Mouse (Mus musculus) stomach, postnatal 0 days (tissue): ENCODE measurements around the gene Hdlbp. TPM values are rescaled to one million over a fixed set of nuclear protein-coding genes. Genes with fewer than 3 reads are reported as not detected.

ENCODE experiments used
- ATAC-seq: fragments of 200-750 bp; cut with Nextera tagmentation; 2 replicates; pipeline ENCODE4 v1.8.0; 2017; ENCODE audit not compliant: low FRiP score, low TSS enrichment
- DNase-seq: peaks from one replicate; pipeline ENCODE4 v3.0.0-alpha.2; 2016; ENCODE audit warnings: low spot score
- H3K27ac ChIP-seq: fragments of 300-500 bp; sonication (generic); replicated peaks from 2 replicates; pipeline ENCODE4 v1.5.1; 2014; ENCODE audit warnings: mild to moderate bottlenecking, control low read depth
- H3K27me3 ChIP-seq: fragments of 300-500 bp; sonication (generic); 2 replicates; pipeline ENCODE4 v1.6.1; 2014; ENCODE audit warnings: low read length; ENCODE audit not compliant: control insufficient read depth, insufficient read depth
- H3K36me3 ChIP-seq: fragments of 300-500 bp; sonication (generic); 2 replicates; pipeline ENCODE4 v1.6.1; 2014; ENCODE audit warnings: low read length, mixed read lengths; ENCODE audit not compliant: control insufficient read depth, insufficient read depth
- H3K4me1 ChIP-seq: fragments of 300-500 bp; sonication (generic); replicated peaks from 2 replicates; pipeline ENCODE4 v1.6.1; 2014; ENCODE audit warnings: antibody characterized with exemption; ENCODE audit not compliant: control insufficient read depth, insufficient read depth
- H3K4me2 ChIP-seq: fragments of 300-500 bp; sonication (generic); replicated peaks from 2 replicates; pipeline ENCODE4 v1.6.1; 2014; ENCODE audit warnings: low read depth, mild to moderate bottlenecking, control low read depth, moderate library complexity
- H3K4me3 ChIP-seq: fragments of 300-500 bp; sonication (generic); 2 replicates; pipeline ENCODE4 v1.5.1; 2014; ENCODE audit warnings: low read depth, low read length, control low read depth
- H3K9ac ChIP-seq: fragments of 300-500 bp; sonication (generic); 2 replicates; pipeline ENCODE4 v1.6.1; 2014; ENCODE audit warnings: mild to moderate bottlenecking, low read length, control low read depth, mixed read lengths
- H3K9me3 ChIP-seq: fragments of 300-500 bp; sonication (generic); 2 replicates; pipeline ENCODE4 v1.6.1; 2016; ENCODE audit warnings: low read length; ENCODE audit not compliant: control insufficient read depth
- CTCF ChIP-seq: IDR thresholded peaks from 2 replicates; pipeline ENCODE4 v1.5.1; 2016; ENCODE audit warnings: antibody characterized with exemption, low read depth, mild to moderate bottlenecking, moderate library complexity
- EP300 ChIP-seq: optimal IDR thresholded peaks from 2 replicates; pipeline ENCODE3; 2016; ENCODE audit warnings: antibody characterized with exemption
- WGBS: fragments of 180-500 bp; shearing (Covaris S2); extraction: QIAGEN DNeasy Blood & Tissue Kit; methylation state at CpG from one replicate; pipeline ENCODE4 v1.1.7; 2014; 5-methylcytosine and 5-hydroxymethylcytosine counted together
- polyA plus RNA-seq: library from polyadenylated mRNA; unstranded; fragments of >200 nt; fragmentation: Nextera tagmentation; extraction: Ambion mirVana; gene quantifications from 2 replicates; pipeline ENCODE4 v1.2.1, GENCODE M21; 2015

Gene Hdlbp
- polyA plus RNA-seq, 1 experiment from 2014 or later, result 155 TPM

DNA sequence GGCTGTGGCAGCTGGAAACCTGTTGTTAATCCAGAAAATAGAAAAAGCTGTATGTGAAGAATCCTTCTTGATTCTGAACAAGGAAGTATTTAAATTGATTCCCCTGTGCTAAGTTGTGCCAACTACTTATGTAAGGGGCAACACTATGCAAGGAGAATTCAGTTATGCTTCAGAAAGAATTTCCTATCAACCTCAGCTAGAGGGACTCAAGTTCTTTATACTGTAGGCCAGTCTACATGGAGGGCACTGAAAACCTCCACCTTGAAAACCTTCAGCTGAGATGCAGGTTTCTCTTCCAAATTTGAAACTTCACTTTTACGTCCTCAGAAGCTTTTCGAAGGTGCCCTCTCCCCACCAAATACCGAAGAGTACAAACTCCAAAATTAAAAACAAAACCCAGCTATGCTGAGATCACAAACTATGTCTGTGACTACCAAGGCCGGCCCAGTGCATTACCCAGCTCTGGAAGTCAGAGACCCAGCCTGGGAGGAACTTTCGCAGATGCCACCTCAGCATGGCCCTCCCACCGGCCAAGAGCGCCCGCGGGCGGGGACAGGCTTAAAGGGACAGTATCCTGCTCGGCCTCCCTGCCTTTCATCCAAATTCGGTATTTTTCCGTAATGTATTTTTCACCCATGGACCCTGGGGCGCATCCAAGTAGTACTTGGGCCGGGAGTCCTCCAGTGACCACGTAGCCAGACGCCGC is 34.1 kb downstream of the Hdlbp start:
- peak; percentile 86 for DNase-seq
- peaks cover 3% of the 10 kb centered on the region; the same call in 1 of the 2 replicates for H3K36me3 ChIP-seq

DNA sequence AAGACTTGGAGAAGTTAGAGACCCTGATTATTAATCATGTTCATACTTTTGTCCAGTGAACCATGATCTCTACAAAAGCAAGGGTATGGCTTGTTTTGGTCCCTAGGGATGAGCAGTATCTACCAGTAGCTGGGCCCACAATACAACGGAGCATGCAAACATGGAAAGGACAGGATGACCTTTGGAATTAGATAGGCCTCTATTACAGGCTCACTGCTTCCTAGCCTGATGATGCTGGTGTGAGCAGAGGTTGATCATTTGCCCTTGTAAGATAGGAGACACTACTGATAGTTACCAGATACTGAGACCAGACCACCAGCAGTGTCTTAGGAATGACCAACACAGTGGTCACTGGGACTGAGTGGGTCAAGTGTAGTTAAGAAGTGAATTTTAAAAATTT is 39.3 kb downstream of the Hdlbp start:
- no peaks in the 10 kb centered on the region for H3K27me3 ChIP-seq
- TF ChIP-seq EP300, result no peak
- no peak for TF ChIP-seq CTCF
- WGBS, result 94% methylated on average over 1 of the region's 1 CpGs
- H3K4me2 ChIP-seq, result no peak overlapping the region
- H3K9ac ChIP-seq, result no peak overlapping the region
- H3K9me3 ChIP-seq, result no peaks in the 10 kb centered on the region
- H3K36me3 ChIP-seq, result peaks cover 23% of the 10 kb centered on the region
- no peak overlapping the region for H3K4me3 ChIP-seq
- peaks cover 7% of the 10 kb centered on the region for H3K4me1 ChIP-seq
- H3K27ac ChIP-seq, result no peak overlapping the region
- DNase-seq (no peak), ATAC-seq (no peak)

More for the DNA sequence above, 34.1 kb downstream of the Hdlbp start:
- Histone ChIP-seq H3K4me2 (peak overlapping the region; percentile 65), H3K27ac (peak overlapping the region; percentile 99), H3K9me3 (no peaks in the 10 kb centered on the region), H3K27me3 (no peaks in the 10 kb centered on the region), H3K9ac (peak overlapping the region; percentile 96), H3K4me3 (peak overlapping the region; percentile 99), H3K4me1 (peaks cover 8% of the 10 kb centered on the region)
- ATAC-seq, result peak; percentile 88
- WGBS, result 2% methylated on average over 18 of the region's 18 CpGs
- TF ChIP-seq CTCF, result peak; percentile 27; the same call in 1 of the 2 replicates
- no peak for TF ChIP-seq EP300

DNA sequence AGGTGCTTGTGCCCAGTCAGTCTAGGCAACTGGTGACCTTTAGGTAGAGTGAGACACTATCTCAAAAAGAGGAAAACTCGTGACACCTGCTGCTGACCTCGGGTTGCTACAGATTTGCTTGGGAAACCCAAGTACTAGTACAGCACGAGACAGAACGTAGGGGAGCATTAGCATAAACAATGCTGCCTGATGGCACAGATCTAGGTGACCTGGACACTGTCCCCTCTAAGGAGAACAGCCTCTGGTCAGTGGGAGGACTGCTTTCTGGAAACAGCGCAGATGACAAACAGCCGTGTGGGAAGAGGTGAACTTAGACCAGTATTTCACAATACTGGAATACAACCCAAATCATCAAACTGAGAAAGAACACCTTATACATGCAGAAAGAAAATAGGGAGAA is 46.5 kb downstream of the Hdlbp start:
- Histone ChIP-seq H3K9me3 (no peaks in the 10 kb centered on the region), H3K27ac (no peak overlapping the region), H3K27me3 (no peaks in the 10 kb centered on the region), H3K4me3 (no peak overlapping the region), H3K9ac (no peak overlapping the region), H3K4me2 (no peak overlapping the region), H3K4me1 (no peaks in the 10 kb centered on the region), H3K36me3 (peaks cover 29% of the 10 kb centered on the region)
- ATAC-seq (no peak), DNase-seq (no peak)
- TF ChIP-seq EP300, result no peak
- no peak for TF ChIP-seq CTCF
- 78% methylated on average over 6 of the region's 6 CpGs for WGBS

DNA sequence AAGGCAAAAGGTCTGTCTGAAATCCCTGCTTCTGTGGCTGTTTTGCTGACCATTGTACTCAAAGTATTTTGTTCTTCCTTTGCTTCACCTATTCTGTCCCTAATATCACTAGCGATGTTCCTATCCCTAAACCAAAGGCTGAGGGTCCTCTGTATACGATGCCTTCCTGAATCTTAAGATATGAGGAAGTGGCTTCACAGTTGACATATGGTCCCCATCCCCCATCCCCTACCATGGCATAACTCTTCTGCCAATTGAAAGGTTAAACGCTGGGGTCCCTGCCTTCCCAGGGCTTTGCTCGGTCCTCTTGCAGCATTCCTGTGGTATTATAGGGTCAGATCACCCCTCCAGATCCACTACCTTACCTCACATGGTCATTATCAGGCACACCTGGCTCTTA is 75.2 kb downstream of the Hdlbp start:
- no peak for TF ChIP-seq EP300
- WGBS, result 74% methylated on average over 4 of the region's 4 CpGs

DNA sequence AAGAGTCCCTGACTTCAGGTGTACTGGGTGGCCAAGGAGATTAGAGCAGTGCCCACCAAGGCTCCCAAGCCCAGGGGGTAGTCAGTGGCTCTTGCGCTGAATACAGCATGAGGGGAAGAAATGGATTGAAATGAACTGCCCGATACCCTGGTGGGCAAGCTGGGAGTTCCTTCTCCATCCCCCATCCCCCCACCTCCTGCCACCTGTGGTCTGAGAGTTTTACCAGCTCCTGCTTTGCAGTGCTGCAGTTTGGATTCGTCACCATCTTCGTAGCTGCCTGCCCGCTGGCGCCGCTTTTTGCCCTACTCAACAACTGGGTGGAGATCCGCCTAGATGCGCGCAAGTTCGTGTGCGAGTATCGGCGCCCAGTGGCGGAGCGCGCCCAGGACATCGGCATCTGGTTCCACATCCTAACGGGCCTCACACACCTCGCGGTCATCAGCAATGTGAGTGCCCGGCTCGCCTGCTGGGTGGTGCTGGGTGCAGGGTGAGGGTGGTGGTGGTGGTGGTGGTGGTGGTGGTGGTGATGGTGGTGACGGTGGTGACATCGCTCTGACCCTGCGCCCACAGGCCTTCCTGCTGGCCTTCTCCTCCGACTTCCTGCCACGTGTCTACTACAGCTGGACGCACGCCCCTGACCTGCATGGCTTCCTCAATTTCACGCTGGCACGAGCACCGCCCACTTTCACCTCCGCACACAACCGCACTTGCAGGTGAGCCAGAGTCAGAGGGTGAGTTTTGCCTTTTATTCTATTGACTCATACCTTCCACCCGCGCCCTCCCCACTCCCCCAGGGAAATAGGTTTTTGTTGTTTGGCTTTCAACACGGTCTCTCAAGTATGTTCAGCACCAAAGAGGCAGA is 77.2 kb downstream of the Hdlbp start:
- TF ChIP-seq EP300 (no peak), CTCF (peak; percentile 27; the same call in 1 of the 2 replicates)
- WGBS, result 14% methylated on average over 38 of the region's 38 CpGs
- H3K9me3 ChIP-seq, result no peaks in the 10 kb centered on the region
- ATAC-seq, result peak; percentile 58
- 0 out of 2 replicates have a peak overlapping the region, but pooled peaks have one; percentile 23 for H3K9ac ChIP-seq
- peak; percentile 54 for DNase-seq
- H3K27me3 ChIP-seq, result no peaks in the 10 kb centered on the region
- H3K4me2 ChIP-seq, result peak overlapping the region; percentile 44
- peaks cover 1% of the 10 kb centered on the region; the same call in 1 of the 2 replicates for H3K36me3 ChIP-seq
- H3K27ac ChIP-seq, result no peak overlapping the region
- no peaks in the 10 kb centered on the region for H3K4me1 ChIP-seq
- H3K4me3 ChIP-seq, result 0 out of 2 replicates have a peak overlapping the region, but pooled peaks have one; percentile 6

More for the DNA sequence above, 75.2 kb downstream of the Hdlbp start:
- H3K36me3 ChIP-seq, result peaks cover 19% of the 10 kb centered on the region
- H3K27ac ChIP-seq, result no peak overlapping the region
- H3K4me1 ChIP-seq, result no peaks in the 10 kb centered on the region
- no peak overlapping the region for H3K9ac ChIP-seq
- no peaks in the 10 kb centered on the region for H3K27me3 ChIP-seq
- DNase-seq (no peak), ATAC-seq (no peak)
- no peaks in the 10 kb centered on the region for H3K9me3 ChIP-seq
- H3K4me2 ChIP-seq, result no peak overlapping the region
- H3K4me3 ChIP-seq, result no peak overlapping the region
